Mouse (Mus musculus): ENCODE results near the gene Vmn1r74. TPM values are rescaled to one million over a fixed set of nuclear protein-coding genes. Genes with fewer than 3 reads are reported as not detected.
"Not testable (repeated sequence)": the region's sequence is repeated elsewhere in the genome, so short reads cannot be mapped to it uniquely, and the experiment has no call there.

Gene Vmn1r74
- polyA plus RNA-seq (2015; fragmentation: Nextera tagmentation; extraction: Ambion mirVana) = not detected in 2 replicates

DNA sequence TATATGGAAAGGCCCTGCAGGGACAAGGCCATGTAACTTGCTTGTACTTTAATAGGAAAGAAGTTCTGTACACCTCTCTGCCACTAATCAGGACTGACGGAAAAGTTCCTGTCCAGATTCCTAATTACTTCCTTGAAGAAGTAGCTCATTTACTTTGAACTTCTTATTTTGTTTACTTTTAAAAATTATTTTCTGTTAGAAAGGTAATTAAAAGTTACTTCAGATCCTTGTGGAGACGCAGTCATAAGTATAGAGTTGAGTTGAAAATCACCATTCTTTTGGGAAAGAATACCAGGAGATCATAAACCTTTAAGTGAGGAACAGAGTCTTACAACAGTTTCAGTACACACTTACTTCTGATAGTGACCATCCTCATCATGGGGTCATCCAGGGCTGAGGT lies at the start of gene Vmn1r74:
TSS of gene Vmn1r74 (plus strand) at position 301 of the 400 bp plus-strand sequence.
- Histone ChIP-seq H3K9me3 (replicated peaks) (peaks cover 5% of the 10 kb centered on the region; the same call in 1 of the 2 replicates), H3K27me3 (no peaks in the 10 kb centered on the region), H3K36me3 (no peaks in the 10 kb centered on the region), H3K4me3 (no peak within 1 kb of the TSS), H3K4me2 (no peak within 1 kb of the TSS), H3K9ac (no peak within 1 kb of the TSS), H3K4me1 (replicated peaks) (no peaks in the 10 kb centered on the region), H3K27ac (no peak within 1 kb of the TSS)
- 75% methylated on average over 2 of the region's 2 CpGs for WGBS
- no peak for ATAC-seq (replicated peaks; ENCODE audit: insufficient number of reproducible peaks, insufficient read depth, low FRiP score, low read depth)

DNA sequence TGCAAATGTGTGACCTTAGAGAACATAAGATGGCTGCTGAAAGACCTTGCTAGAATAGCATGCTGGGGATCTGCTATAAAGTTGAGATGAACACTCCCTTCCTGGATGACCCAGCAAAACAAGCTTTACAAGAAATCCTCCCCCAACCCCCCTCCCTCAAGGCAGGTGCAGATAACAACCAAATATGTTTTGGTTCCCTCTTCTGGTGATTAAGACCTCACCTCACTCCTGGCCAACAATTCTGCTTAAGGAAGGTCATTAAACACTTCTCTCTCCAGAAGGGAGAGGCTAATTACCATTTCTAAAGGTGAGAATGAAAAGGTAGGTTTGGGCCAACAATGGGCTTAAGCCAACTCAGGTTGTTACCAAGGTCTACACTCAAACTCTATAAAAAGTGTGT lies 20.0 kb upstream of the Vmn1r74 start:
- no peak overlapping the region for H3K9ac ChIP-seq
- ATAC-seq (replicated peaks; ENCODE audit: insufficient number of reproducible peaks, insufficient read depth, low FRiP score, low read depth) = no peak
- no peaks in the 10 kb centered on the region for H3K27me3 ChIP-seq
- H3K9me3 ChIP-seq (replicated peaks) = no peaks in the 10 kb centered on the region
- no peak overlapping the region for H3K4me3 ChIP-seq
- no peak overlapping the region for H3K27ac ChIP-seq
- H3K4me2 ChIP-seq = no peak overlapping the region
- H3K4me1 ChIP-seq (replicated peaks) = no peaks in the 10 kb centered on the region
- no peaks in the 10 kb centered on the region for H3K36me3 ChIP-seq

DNA sequence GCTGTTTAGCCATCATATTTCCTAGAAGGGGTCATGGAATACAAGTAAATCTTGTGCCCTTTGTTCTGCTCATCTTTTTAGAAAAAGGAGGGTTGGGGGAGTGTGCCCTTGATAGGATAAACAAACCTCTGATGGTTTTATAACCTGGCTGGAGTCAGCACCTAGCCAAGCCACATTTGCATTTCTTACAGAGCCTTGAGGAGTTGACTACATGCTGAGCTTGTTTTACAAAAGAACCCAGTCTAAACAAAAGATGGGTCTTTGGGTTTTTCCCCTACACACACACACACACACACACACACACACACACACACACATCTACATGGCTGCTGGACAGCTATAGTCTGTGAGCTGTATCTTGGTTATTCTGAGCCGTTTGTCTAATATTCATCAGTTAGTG lies 11.6 kb upstream of the Vmn1r74 start:
- Histone ChIP-seq H3K9ac (no peak overlapping the region), H3K27ac (no peak overlapping the region), H3K9me3 (replicated peaks) (no peaks in the 10 kb centered on the region; the same call in 1 of the 2 replicates), H3K4me1 (replicated peaks) (no peaks in the 10 kb centered on the region), H3K4me3 (no peak overlapping the region), H3K36me3 (no peaks in the 10 kb centered on the region), H3K4me2 (no peak overlapping the region), H3K27me3 (no peaks in the 10 kb centered on the region)
- no peak for ATAC-seq (replicated peaks; ENCODE audit: insufficient number of reproducible peaks, insufficient read depth, low FRiP score, low read depth)
- WGBS = 76% methylated on average over 1 of the region's 1 CpGs

DNA sequence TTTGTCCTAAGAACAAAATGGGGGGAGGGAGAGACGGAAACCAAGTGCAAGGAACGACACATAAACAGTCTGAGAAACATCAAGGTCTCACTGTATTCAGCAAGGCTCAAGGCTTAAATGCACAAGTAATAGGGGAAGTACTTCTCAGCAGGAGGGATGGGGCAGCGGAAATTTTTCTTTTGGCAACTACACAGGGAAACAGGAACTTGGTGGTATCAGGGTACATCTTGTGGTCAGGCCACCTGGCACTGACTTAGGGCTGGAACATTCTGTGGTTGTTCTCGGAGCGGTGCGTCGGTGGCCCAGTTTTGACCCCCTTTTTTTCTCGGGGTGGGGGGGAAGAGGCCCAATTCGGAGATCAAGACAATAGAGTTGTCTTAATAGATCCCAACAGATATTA lies 10.5 kb upstream of the Vmn1r74 start:
- H3K36me3 ChIP-seq; H3K4me3 ChIP-seq; ATAC-seq (replicated peaks; ENCODE audit: insufficient number of reproducible peaks, insufficient read depth, low FRiP score, low read depth); H3K4me2 ChIP-seq; H3K4me1 ChIP-seq (replicated peaks); H3K9me3 ChIP-seq (replicated peaks); H3K27ac ChIP-seq; H3K9ac ChIP-seq; H3K27me3 ChIP-seq: not testable (repeated sequence)
- 77% methylated on average over 9 of the region's 9 CpGs for WGBS

DNA sequence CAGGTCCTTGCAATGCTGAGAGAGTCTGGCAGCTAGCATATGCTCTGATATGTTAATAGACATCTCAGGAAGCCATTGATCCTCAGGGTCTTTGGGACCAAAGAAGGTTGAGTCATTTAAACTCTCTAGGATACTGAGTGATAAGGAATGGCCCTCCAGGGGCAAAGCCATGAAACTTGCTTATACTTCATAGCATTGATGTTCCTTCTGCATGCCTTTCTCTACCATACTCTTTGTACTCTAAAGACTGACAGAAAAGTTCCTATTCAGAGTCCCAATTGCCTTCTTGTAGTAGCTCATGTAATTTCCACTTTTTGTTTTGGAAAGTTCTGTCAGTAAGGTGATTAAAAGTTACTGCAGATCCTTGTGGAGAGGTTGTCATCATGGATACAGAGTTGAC lies 40.5 kb downstream of the Vmn1r74 start, which contains the start of gene Vmn1r75:
TSS of gene Vmn1r75 (plus strand) at position 301 of the 400 bp plus-strand sequence.
- no peaks in the 10 kb centered on the region for H3K27me3 ChIP-seq
- no peak within 1 kb of the TSS for H3K4me2 ChIP-seq
- no peaks in the 10 kb centered on the region for H3K4me1 ChIP-seq (replicated peaks)
- H3K9ac ChIP-seq = no peak within 1 kb of the TSS
- H3K27ac ChIP-seq = no peak within 1 kb of the TSS
- no peak within 1 kb of the TSS for H3K4me3 ChIP-seq
- H3K9me3 ChIP-seq (replicated peaks) = no peaks in the 10 kb centered on the region; the same call in 1 of the 2 replicates
- H3K36me3 ChIP-seq = no peaks in the 10 kb centered on the region
- no peak for ATAC-seq (replicated peaks; ENCODE audit: insufficient number of reproducible peaks, insufficient read depth, low FRiP score, low read depth)

Other genes with a start within 250 kb of the Vmn1r74 start
- not detected in 2 replicates for gene Zscan4-ps3, start 224.7 kb upstream of the Vmn1r74 start, polyA plus RNA-seq (2015; fragmentation: Nextera tagmentation; extraction: Ambion mirVana)
- gene Vmn1r72, start 153.8 kb upstream of the Vmn1r74 start, polyA plus RNA-seq (2015; fragmentation: Nextera tagmentation; extraction: Ambion mirVana) = not detected in 2 replicates
- not detected in 2 replicates for gene Vmn1r73, start 103.7 kb upstream of the Vmn1r74 start, polyA plus RNA-seq (2015; fragmentation: Nextera tagmentation; extraction: Ambion mirVana)
- not detected in 2 replicates for gene Vmn1r75, start 40.6 kb downstream of the Vmn1r74 start, polyA plus RNA-seq (2015; fragmentation: Nextera tagmentation; extraction: Ambion mirVana)
- gene Vmn1r76, start 104.2 kb downstream of the Vmn1r74 start, polyA plus RNA-seq (2015; fragmentation: Nextera tagmentation; extraction: Ambion mirVana) = not detected in 2 replicates
- gene Vmn1r77, start 202.8 kb downstream of the Vmn1r74 start, polyA plus RNA-seq (2015; fragmentation: Nextera tagmentation; extraction: Ambion mirVana) = not detected in 2 replicates

All from heart, embryonic 15.5 days (tissue).